Mouse (Mus musculus): ENCODE data around the gene Zfp385b. TPM values are rescaled to one million over a fixed set of nuclear protein-coding genes. Genes with fewer than 3 reads are reported as not detected.
A peak's percentile ranks its signal among the peaks of the same experiment; 100 is the strongest.

Zfp385b gene
- total RNA-seq (2014; rRNA removed) (36.5 and 42.8 TPM in 2 replicates), polyA plus RNA-seq (2012; rRNA removed) (10.2 and 11.6 TPM in 2 replicates)

DNA sequence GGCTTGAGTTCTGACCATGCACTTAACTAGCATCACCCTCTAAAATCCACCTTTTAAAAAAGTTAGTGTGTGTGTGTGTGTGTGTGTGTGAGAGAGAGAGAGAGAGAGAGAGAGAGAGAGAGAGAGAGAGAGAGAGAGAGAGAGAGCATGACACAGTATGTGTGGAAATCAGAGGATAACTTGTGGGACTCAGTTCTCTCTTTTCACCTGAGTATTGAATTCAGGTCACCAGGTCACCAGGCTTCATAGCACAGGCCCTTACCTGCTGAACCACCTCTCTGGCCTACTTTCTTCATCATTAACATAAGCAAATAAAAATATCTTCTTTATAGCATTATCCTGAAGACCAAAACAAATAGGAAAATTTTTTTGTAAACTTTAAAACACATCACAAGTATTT is at the start of gene Zfp385b:
Gene Zfp385b, minus strand, starts transcription at position 101 of the 400 bp plus-strand sequence.
- TF ChIP-seq POLR2A (IDR thresholded peaks at IDR 0.05; ENCODE audit: extremely low read depth, insufficient read depth, low read length) (no peak), CTCF (IDR thresholded peaks at IDR 0.05; ENCODE audit: low read depth, low read length) (no peak)
- H3K79me2 ChIP-seq (ENCODE audit: control insufficient read depth, insufficient read depth, low read length), result no peaks in the 10 kb centered on the region
- peaks cover 8% of the 10 kb centered on the region; the same call in 1 of the 2 replicates for H3K27me3 ChIP-seq (ENCODE audit: control insufficient read depth, insufficient read depth, low read length)
- no peaks in the 10 kb centered on the region for H3K4me1 ChIP-seq (ENCODE audit: control insufficient read depth, insufficient read depth, low read length)
- H3K27ac ChIP-seq (replicated peaks; ENCODE audit: insufficient read depth, low read depth, low read length), result no peak within 1 kb of the TSS
- no peak for DNase-seq (ENCODE audit: extremely low read depth, low read depth, low spot score)
- no peak within 1 kb of the TSS for H3K9ac ChIP-seq (ENCODE audit: low read depth, low read length)
- H3K36me3 ChIP-seq (ENCODE audit: control insufficient read depth, insufficient read depth, low read length), result no peaks in the 10 kb centered on the region
- no peak within 1 kb of the TSS for H3K4me3 ChIP-seq (ENCODE audit: insufficient read depth, low read depth, low read length)

DNA sequence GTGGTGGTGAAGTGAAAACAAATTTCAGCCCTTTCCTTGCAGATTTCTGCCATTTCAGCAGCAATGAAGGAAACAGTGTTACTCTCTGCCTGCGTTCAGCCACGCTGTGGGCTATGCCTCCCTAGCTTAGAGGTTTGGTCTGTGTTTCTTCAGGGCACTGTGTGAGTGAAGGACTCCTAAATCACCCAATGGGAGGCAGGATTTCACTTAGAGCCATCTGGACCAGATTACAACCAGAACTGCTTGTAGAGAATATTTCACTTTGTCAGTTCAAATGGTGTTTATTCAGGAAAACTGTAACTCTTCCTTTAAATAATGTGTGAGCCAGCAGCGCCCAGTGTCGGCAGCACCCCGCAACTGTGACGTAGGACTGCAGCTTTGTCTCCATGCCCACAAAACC is 44.5 kb upstream of the Zfp385b start:
- Histone ChIP-seq H3K79me2 (ENCODE audit: control insufficient read depth, insufficient read depth, low read length) (no peaks in the 10 kb centered on the region), H3K4me3 (ENCODE audit: insufficient read depth, low read depth, low read length) (no peak overlapping the region), H3K9ac (ENCODE audit: low read depth, low read length) (no peak overlapping the region), H3K36me3 (ENCODE audit: control insufficient read depth, insufficient read depth, low read length) (no peaks in the 10 kb centered on the region), H3K27ac (replicated peaks; ENCODE audit: insufficient read depth, low read depth, low read length) (no peak overlapping the region), H3K27me3 (ENCODE audit: control insufficient read depth, insufficient read depth, low read length) (no peaks in the 10 kb centered on the region), H3K4me1 (ENCODE audit: control insufficient read depth, insufficient read depth, low read length) (no peaks in the 10 kb centered on the region)
- TF ChIP-seq CTCF (IDR thresholded peaks at IDR 0.05; ENCODE audit: low read depth, low read length) (no peak), POLR2A (IDR thresholded peaks at IDR 0.05; ENCODE audit: extremely low read depth, insufficient read depth, low read length) (no peak)
- WGBS, result 86% methylated on average over 6 of the region's 6 CpGs
- no peak for DNase-seq (ENCODE audit: extremely low read depth, low read depth, low spot score)

DNA sequence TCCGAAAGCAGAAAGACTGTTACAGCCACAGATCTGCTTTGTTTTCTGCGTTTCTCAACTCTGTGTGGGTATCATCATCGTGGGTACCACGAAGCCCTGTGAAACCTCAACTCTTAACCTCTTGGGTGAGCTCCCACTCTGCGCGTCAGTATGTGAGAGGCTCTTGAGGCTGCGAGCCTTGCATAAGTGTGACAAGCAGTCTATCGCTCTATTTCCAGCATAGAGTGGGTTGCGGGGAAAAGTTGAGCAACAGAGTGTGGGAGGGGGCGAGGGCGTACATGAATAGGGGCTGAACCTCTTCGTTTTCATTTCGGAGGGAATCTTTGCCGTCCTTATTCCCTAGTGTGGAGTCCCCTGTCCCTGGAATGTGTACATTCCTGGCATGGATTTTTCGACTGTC is 44.1 kb upstream of the Zfp385b start:
- no peak for TF ChIP-seq CTCF (IDR thresholded peaks at IDR 0.05; ENCODE audit: low read depth, low read length)
- no peak for TF ChIP-seq POLR2A (IDR thresholded peaks at IDR 0.05; ENCODE audit: extremely low read depth, insufficient read depth, low read length)
- WGBS, result 76% methylated on average over 15 of the region's 15 CpGs
- DNase-seq (ENCODE audit: extremely low read depth, low read depth, low spot score), result no peak
- Histone ChIP-seq H3K4me3 (ENCODE audit: insufficient read depth, low read depth, low read length) (no peak overlapping the region), H3K27ac (replicated peaks; ENCODE audit: insufficient read depth, low read depth, low read length) (no peak overlapping the region), H3K27me3 (ENCODE audit: control insufficient read depth, insufficient read depth, low read length) (no peaks in the 10 kb centered on the region), H3K36me3 (ENCODE audit: control insufficient read depth, insufficient read depth, low read length) (no peaks in the 10 kb centered on the region), H3K9ac (ENCODE audit: low read depth, low read length) (no peak overlapping the region), H3K79me2 (ENCODE audit: control insufficient read depth, insufficient read depth, low read length) (no peaks in the 10 kb centered on the region), H3K4me1 (ENCODE audit: control insufficient read depth, insufficient read depth, low read length) (no peaks in the 10 kb centered on the region)

DNA sequence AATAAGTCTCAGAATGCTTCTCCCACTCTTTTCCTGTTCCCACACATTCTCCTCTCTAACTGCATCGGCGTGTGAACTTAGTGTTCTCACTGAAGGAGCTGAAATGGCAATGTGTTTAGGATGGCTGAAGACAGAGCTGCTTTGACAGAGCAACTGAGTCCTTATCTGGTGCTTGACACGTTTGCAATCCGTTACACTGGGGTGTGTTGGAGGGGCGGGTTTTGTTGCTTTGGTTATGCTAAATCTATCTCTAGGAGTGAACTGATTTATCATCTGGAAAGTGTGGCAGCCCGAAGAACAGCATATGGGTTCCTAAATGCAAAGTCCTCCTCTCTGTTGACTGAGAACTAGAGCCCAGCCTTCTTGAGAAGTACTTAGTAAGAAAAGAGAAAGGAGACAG is 22.0 kb upstream of the Zfp385b start:
- no peak overlapping the region for H3K9ac ChIP-seq (ENCODE audit: low read depth, low read length)
- H3K36me3 ChIP-seq (ENCODE audit: control insufficient read depth, insufficient read depth, low read length), result no peaks in the 10 kb centered on the region
- no peak overlapping the region for H3K4me3 ChIP-seq (ENCODE audit: insufficient read depth, low read depth, low read length)
- whole genome bisulfite sequencing, result 48% methylated on average over 6 of the region's 6 CpGs
- DNase-seq (ENCODE audit: extremely low read depth, low read depth, low spot score), result no peak
- no peaks in the 10 kb centered on the region; the same call in 1 of the 2 replicates for H3K27me3 ChIP-seq (ENCODE audit: control insufficient read depth, insufficient read depth, low read length)
- TF ChIP-seq CTCF (IDR thresholded peaks at IDR 0.05; ENCODE audit: low read depth, low read length) (no peak), POLR2A (IDR thresholded peaks at IDR 0.05; ENCODE audit: extremely low read depth, insufficient read depth, low read length) (no peak)
- H3K27ac ChIP-seq (replicated peaks; ENCODE audit: insufficient read depth, low read depth, low read length), result no peak overlapping the region
- no peaks in the 10 kb centered on the region for H3K4me1 ChIP-seq (ENCODE audit: control insufficient read depth, insufficient read depth, low read length)
- no peaks in the 10 kb centered on the region for H3K79me2 ChIP-seq (ENCODE audit: control insufficient read depth, insufficient read depth, low read length)

DNA sequence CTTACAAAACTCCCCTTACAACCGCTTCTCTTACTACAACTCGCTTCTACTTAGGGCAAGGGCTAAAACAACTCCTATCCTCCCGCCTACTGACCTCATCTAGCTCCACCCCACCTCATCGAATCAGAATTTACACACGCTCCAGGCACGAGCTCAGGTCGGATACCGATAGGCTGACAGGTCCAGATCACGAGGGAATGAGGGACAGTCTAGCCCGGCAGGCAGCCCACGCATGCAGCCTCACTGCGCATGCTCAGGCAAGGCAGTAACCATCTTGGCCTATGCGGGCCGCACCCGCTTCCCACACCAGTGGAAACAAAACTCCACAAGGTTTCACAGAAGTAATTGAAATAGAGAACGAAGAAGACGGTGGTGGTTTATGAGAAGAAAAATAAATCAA is 20.1 kb upstream of the Zfp385b start:
- no peaks in the 10 kb centered on the region for H3K36me3 ChIP-seq (ENCODE audit: control insufficient read depth, insufficient read depth, low read length)
- H3K79me2 ChIP-seq (ENCODE audit: control insufficient read depth, insufficient read depth, low read length), result no peaks in the 10 kb centered on the region
- TF ChIP-seq POLR2A (IDR thresholded peaks at IDR 0.05; ENCODE audit: extremely low read depth, insufficient read depth, low read length), result no peak
- H3K27me3 ChIP-seq (ENCODE audit: control insufficient read depth, insufficient read depth, low read length), result no peaks in the 10 kb centered on the region; the same call in 1 of the 2 replicates
- no peaks in the 10 kb centered on the region for H3K4me1 ChIP-seq (ENCODE audit: control insufficient read depth, insufficient read depth, low read length)
- WGBS, result 91% methylated on average over 17 of the region's 17 CpGs
- no peak overlapping the region for H3K27ac ChIP-seq (replicated peaks; ENCODE audit: insufficient read depth, low read depth, low read length)
- H3K9ac ChIP-seq (ENCODE audit: low read depth, low read length), result no peak overlapping the region
- DNase-seq (ENCODE audit: extremely low read depth, low read depth, low spot score), result no peak
- H3K4me3 ChIP-seq (ENCODE audit: insufficient read depth, low read depth, low read length), result no peak overlapping the region

DNA sequence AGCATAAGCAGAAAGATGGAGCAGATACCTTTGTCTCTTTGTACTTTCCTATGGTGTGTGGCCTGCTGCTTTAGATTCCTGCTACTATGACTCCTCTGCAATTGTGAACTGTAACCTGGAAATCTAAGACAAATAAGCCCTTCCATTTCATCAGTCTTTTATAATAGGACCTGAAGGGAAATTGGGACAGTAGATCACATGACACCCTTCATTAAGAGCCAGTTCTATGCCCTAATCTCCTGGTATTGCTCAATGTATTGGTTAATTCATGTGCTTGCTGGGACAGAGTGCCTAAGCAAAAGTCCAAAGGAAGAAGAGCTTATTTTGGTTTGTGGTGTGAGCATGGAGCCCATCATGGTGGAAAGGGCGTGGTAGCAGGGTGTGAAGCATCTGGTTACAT is 19.2 kb upstream of the Zfp385b start:
- Histone ChIP-seq H3K4me1 (ENCODE audit: control insufficient read depth, insufficient read depth, low read length) (no peaks in the 10 kb centered on the region), H3K9ac (ENCODE audit: low read depth, low read length) (no peak overlapping the region), H3K4me3 (ENCODE audit: insufficient read depth, low read depth, low read length) (no peak overlapping the region), H3K27me3 (ENCODE audit: control insufficient read depth, insufficient read depth, low read length) (no peaks in the 10 kb centered on the region; the same call in 1 of the 2 replicates), H3K36me3 (ENCODE audit: control insufficient read depth, insufficient read depth, low read length) (no peaks in the 10 kb centered on the region), H3K79me2 (ENCODE audit: control insufficient read depth, insufficient read depth, low read length) (no peaks in the 10 kb centered on the region), H3K27ac (replicated peaks; ENCODE audit: insufficient read depth, low read depth, low read length) (no peak overlapping the region)
- 76% methylated on average over 1 of the region's 1 CpGs for WGBS
- DNase-seq (ENCODE audit: extremely low read depth, low read depth, low spot score), result peak; percentile 74
- TF ChIP-seq POLR2A (IDR thresholded peaks at IDR 0.05; ENCODE audit: extremely low read depth, insufficient read depth, low read length), result no peak
- TF ChIP-seq CTCF (IDR thresholded peaks at IDR 0.05; ENCODE audit: low read depth, low read length), result no peak
